Mouse (Mus musculus): ENCODE measurements around the gene Gm14326. TPM values are rescaled to one million over a fixed set of nuclear protein-coding genes. Genes with fewer than 3 reads are reported as not detected.

Gene Gm14326
- 3.4 TPM for polyA plus RNA-seq (2017; shearing (Covaris generic))

DNA sequence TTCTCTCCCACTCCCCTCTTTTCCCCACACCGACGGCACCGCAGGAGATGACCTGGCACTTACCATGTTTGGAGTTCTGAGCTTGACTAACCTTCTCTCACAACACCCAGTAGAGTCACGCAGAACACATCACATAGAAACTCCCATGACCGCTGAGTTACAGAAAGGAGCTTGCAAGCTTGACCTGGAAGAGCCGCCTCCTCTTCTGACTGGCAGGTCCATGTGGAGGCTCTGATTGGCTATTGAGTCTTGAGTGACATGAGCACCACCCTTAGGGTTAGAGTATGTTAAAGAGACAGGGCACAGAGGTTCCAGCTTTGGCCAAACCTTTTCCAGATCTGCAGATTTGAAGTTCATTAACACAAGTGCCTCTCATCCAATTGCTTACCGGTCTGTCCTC, at the start of gene Gm14326:
TSS of gene Gm14326 (minus strand) at position 153 of the 400 bp plus-strand sequence.

GRCm38 (mm10) chr2:177925563-177926103, 31.5 kb downstream of the Gm14326 start, which contains the start of gene Zfp972:
Zfp972 (minus strand) TSS chr2:177925613.

GRCm38 (mm10) chr2:177897046-177897578, 60.0 kb downstream of the Gm14326 start, which contains the start of gene Gm14327:
Gm14327 (plus strand) TSS chr2:177897096.

Other genes with a start within 250 kb of the Gm14326 start
- not detected for gene Gm14322, start 198.0 kb downstream of the Gm14326 start, polyA plus RNA-seq (2017; shearing (Covaris generic))
- 4.6 TPM for gene Gm14325, start 117.0 kb downstream of the Gm14326 start, polyA plus RNA-seq (2017; shearing (Covaris generic))
- gene Gm14327, start 60.2 kb downstream of the Gm14326 start, polyA plus RNA-seq (2017; shearing (Covaris generic)), result not detected
- gene Zfp972, start 31.7 kb downstream of the Gm14326 start, polyA plus RNA-seq (2017; shearing (Covaris generic)), result 0.87 TPM
- gene Zfp971, start 66.0 kb upstream of the Gm14326 start, polyA plus RNA-seq (2017; shearing (Covaris generic)), result 4.5 TPM
- 6.6 TPM for gene Zfp931, start 121.2 kb upstream of the Gm14326 start, polyA plus RNA-seq (2017; shearing (Covaris generic))
- not detected for gene Phactr3, start 161.7 kb upstream of the Gm14326 start, polyA plus RNA-seq (2017; shearing (Covaris generic))

Data from naive thymus-derived CD4-positive, alpha-beta T cell, adult 5 months (primary cell).